15 mouse cellular contexts compared by ENCODE assay signal in the genomic region with DNA sequence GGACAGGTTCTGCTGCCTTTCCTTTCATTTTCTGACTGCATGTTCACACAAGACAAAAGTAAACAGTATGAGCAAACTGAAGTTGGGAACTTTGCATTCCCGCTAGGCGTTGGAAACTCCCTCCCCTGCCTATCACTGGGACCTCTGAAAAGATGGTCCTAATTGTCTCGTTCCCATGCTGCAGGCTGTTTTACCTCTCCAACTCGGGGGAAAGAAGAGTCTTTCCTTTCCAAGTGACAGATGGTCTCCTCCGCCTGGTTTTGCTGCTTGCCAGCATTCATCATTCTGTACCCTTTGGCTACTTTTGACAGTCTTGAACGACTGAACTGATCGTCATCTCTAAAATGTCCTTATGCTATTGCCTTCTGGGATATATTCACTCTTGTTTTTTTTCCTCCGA. TPM values are rescaled to one million over a fixed set of nuclear protein-coding genes. Genes with fewer than 3 reads are reported as not detected.
DNase-seq lines count a peak whose midpoint lies in the region; ATAC-seq lines count a peak whose summit lies in the region.
"Had no signal": no experiment of that assay in that cellular context is flagged by ENCODE, and none has a peak within 500 bp of the region (broad histone marks: within the 10 kb centered on the region; RNA-seq: fewer than 3 reads in every experiment).

No protein-coding gene starts in this region.

- no peak overlapping the region for H3K9ac ChIP-seq in hindbrain, embryonic 16.5 days (ENCODE audit: low read depth, low read length)
- no peak overlapping the region for H3K9ac ChIP-seq in hindbrain, embryonic 14.5 days
- no peak overlapping the region for H3K9ac ChIP-seq in intestine, embryonic 15.5 days
- H3K9ac ChIP-seq: midbrain, embryonic 12.5 days had no signal

- peaks cover 2% of the 10 kb centered on the region; the same call in 1 of the 2 replicates for H3K9me3 ChIP-seq in hindbrain, embryonic 16.5 days (ENCODE audit: control insufficient read depth, low read length)
- H3K9me3 ChIP-seq in hindbrain, embryonic 14.5 days (ENCODE audit: control insufficient read depth, low read length): peaks cover 10% of the 10 kb centered on the region; the same call in 1 of the 2 replicates
- no peaks in the 10 kb centered on the region for H3K9me3 ChIP-seq in intestine, embryonic 15.5 days
- H3K9me3 ChIP-seq: midbrain, embryonic 12.5 days had no signal

- DNase-seq in hindbrain, embryonic 14.5 days (ENCODE audit: low spot score): no peak
- DNase-seq in urinary bladder, postnatal 14 days (ENCODE audit: low spot score): peak; percentile 37
- DNase-seq in urinary bladder, postnatal 10 days (ENCODE audit: low spot score): no peak
- no peak for DNase-seq in right cerebral cortex, postnatal 4 days
- no peak for DNase-seq in ovary, postnatal 10 days (ENCODE audit: low spot score)
- DNase-seq in urinary bladder, postnatal 4 days (ENCODE audit: low spot score in 2 of 2): no peak
- DNase-seq: adrenal gland, postnatal 10 days; heart, adult 18-20 months; heart, postnatal 36 days had no signal

- no peaks in the 10 kb centered on the region for H3K27me3 ChIP-seq in hindbrain, embryonic 16.5 days (replicated peaks; ENCODE audit: control insufficient read depth, insufficient read depth, low read length)
- no peaks in the 10 kb centered on the region for H3K27me3 ChIP-seq in hindbrain, embryonic 14.5 days (ENCODE audit: control insufficient read depth, insufficient read depth, low read length)
- H3K27me3 ChIP-seq in intestine, embryonic 15.5 days (replicated peaks): no peaks in the 10 kb centered on the region
- H3K27me3 ChIP-seq: midbrain, embryonic 12.5 days; Patski had no signal

- no peak overlapping the region for H3K27ac ChIP-seq in hindbrain, embryonic 16.5 days (ENCODE audit: low read depth, low read length)
- H3K27ac ChIP-seq in hindbrain, embryonic 14.5 days: no peak overlapping the region
- no peak overlapping the region for H3K27ac ChIP-seq in intestine, embryonic 15.5 days
- H3K27ac ChIP-seq: left cerebral cortex, adult 2 months; midbrain, embryonic 12.5 days had no signal

- H3K36me3 ChIP-seq in hindbrain, embryonic 16.5 days (ENCODE audit: control insufficient read depth, insufficient read depth, low read length): no peaks in the 10 kb centered on the region
- no peaks in the 10 kb centered on the region for H3K36me3 ChIP-seq in hindbrain, embryonic 14.5 days (replicated peaks; ENCODE audit: control insufficient read depth, insufficient read depth)
- H3K36me3 ChIP-seq in intestine, embryonic 15.5 days: no peaks in the 10 kb centered on the region
- H3K36me3 ChIP-seq: midbrain, embryonic 12.5 days had no signal

- WGBS in hindbrain, embryonic 16.5 days: 41% methylated on average over 8 of the region's 8 CpGs
- WGBS in hindbrain, embryonic 14.5 days: 53% methylated on average over 8 of the region's 8 CpGs
- 44% methylated on average over 8 of the region's 8 CpGs for WGBS in intestine, embryonic 15.5 days

- no peak overlapping the region for H3K4me3 ChIP-seq in hindbrain, embryonic 16.5 days (ENCODE audit: low read length)
- no peak overlapping the region for H3K4me3 ChIP-seq in hindbrain, embryonic 14.5 days (replicated peaks; ENCODE audit: low read length)
- H3K4me3 ChIP-seq in intestine, embryonic 15.5 days (replicated peaks): no peak overlapping the region
- H3K4me3 ChIP-seq: left cerebral cortex, adult 2 months; midbrain, embryonic 12.5 days had no signal

- peak; percentile 17; the same call in 1 of the 2 replicates for ATAC-seq in hindbrain, embryonic 16.5 days
- no peak for ATAC-seq in hindbrain, embryonic 14.5 days (ENCODE audit: low FRiP score)
- ATAC-seq in intestine, embryonic 15.5 days: no peak
- ATAC-seq: CD4-positive, CD25-positive, alpha-beta regulatory T cell, adult 4 months; Patski had no signal

- no peaks in the 10 kb centered on the region for H3K4me1 ChIP-seq in hindbrain, embryonic 16.5 days (ENCODE audit: control insufficient read depth, insufficient read depth, low read depth, low read length)
- H3K4me1 ChIP-seq in hindbrain, embryonic 14.5 days (replicated peaks; ENCODE audit: control insufficient read depth, insufficient read depth, low read length): 0 out of 2 replicates have a peak, but pooled peaks cover 3% of the 10 kb centered on the region
- H3K4me1 ChIP-seq in intestine, embryonic 15.5 days (replicated peaks): 0 out of 2 replicates have a peak, but pooled peaks cover 6% of the 10 kb centered on the region
- H3K4me1 ChIP-seq: midbrain, embryonic 12.5 days had no signal

- no peak overlapping the region for H3K4me2 ChIP-seq in hindbrain, embryonic 16.5 days (ENCODE audit: low read length)
- H3K4me2 ChIP-seq in hindbrain, embryonic 14.5 days (replicated peaks): no peak overlapping the region
- peak overlapping the region; percentile 30; the same call in 1 of the 2 replicates for H3K4me2 ChIP-seq in intestine, embryonic 15.5 days (replicated peaks)
- H3K4me2 ChIP-seq: midbrain, embryonic 12.5 days had no signal

RNA-seq across cellular contexts. Expression of gene Znrf2, which starts 14.4 kb away (rescaled TPM):
- 5.0 and 5.3 TPM in 2 replicates for polyA plus RNA-seq in hindbrain, embryonic 16.5 days (2015; fragmentation: Nextera tagmentation; extraction: Ambion mirVana)
- polyA plus RNA-seq in hindbrain, embryonic 14.5 days (2014; fragmentation: Nextera tagmentation; extraction: Ambion mirVana): 6.1 and 7.7 TPM in 2 replicates
- polyA plus RNA-seq in intestine, embryonic 15.5 days (2015; fragmentation: Nextera tagmentation; extraction: Ambion mirVana): 5.8 and 6.5 TPM in 2 replicates
